Mouse (Mus musculus): Measurements from ENCODE around the gene Olfr1189.
"Not testable (repeated sequence)": the region's sequence is repeated elsewhere in the genome, so short reads cannot be mapped to it uniquely, and the experiment has no call there.

Gene Olfr1189

DNA sequence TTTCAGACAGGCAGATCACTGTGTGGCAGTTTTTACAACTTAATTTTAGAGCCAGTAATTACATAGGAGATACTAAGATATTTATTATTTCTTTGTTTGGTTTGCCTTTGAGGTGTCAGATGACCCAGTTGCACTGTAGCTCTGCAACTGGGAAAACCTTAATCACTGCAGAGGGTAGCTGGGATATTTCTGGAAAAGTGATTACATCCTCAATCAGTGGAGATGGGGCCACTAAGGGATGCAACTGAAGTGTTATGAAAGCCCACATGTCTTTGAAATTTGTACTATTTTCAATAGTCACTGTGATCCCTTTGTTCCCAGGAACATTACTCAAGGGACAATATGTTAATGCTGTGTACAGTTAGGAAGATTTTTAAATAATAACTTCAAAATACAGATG is at the start of gene Olfr1189:
Gene Olfr1189 (plus strand): TSS at position 301 of the 400 bp plus-strand sequence.
- in situ Hi-C loops (cut with MboI): no loop called here

GRCm38 (mm10) chr2:88556635-88557034 is 29.6 kb upstream of the Olfr1189 start, which contains the start of gene Olfr1188:
Olfr1188 (plus strand) TSS chr2:88556935.
- in situ Hi-C loops (cut with MboI): no loop called here

DNA sequence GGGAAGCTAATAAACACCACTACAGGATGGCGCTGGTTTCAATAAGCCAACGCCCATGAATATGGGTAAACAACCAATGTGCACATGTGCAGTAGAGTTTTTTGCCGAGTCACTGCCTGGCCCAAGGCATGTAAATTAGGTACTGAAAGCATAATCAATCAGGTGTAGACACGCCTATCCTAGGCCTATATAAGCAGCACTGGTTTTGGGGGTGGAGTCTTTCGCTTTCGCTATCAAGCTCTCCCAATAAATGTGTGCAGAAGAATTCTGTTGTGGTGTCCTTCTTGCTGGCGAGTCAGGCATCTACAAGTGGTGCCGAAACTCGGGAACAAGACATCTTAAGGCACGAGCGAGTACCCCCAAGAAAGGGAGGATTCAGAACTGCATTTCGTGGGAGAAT is 13.6 kb upstream of the Olfr1189 start:
- in situ Hi-C loops (cut with MboI): not testable (repeated sequence)

DNA sequence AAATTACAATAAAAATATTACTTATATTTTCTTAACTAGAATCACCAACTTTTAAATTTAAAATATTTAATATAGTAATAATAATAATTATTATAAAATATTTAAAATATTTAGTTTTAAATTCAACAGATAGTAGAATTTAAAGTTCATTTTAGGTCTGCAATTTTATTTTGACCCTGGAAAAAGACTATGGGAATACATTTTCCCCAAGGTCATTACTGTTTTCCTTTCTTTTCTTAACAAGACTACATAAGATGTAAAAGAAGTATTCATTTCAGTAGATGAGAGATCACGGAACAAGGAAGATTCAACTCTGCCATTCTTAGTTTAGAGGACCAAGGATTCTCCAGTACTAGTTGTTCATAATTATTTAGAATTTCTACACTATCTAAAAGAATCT is 54.0 kb downstream of the Olfr1189 start, which contains the start of gene Olfr1191-ps1:
Gene Olfr1191-ps1 (plus strand): TSS at position 301 of the 400 bp plus-strand sequence.
- in situ Hi-C loops (cut with MboI): not testable (repeated sequence)
